Mouse (Mus musculus) heart, adult 8-10 months (tissue): ENCODE data around the gene Rraga. TPM values are rescaled to one million over a fixed set of nuclear protein-coding genes. Genes with fewer than 3 reads are reported as not detected.
A peak's percentile ranks its signal among the peaks of the same experiment; 100 is the strongest.

Experiments
- DNase-seq: peaks from one replicate; pipeline ENCODE4 v3.0.0; 2022; ENCODE audit warnings: low spot score
- total RNA-seq, 4 experiments: library from RNA; stranded (reverse); gene quantifications; 2 replicates each; pipeline ENCODE4 v1.2.4; 2022

The Rraga gene
- 10 to 100 TPM; 54.5 to 58.4 (median 57.6) TPM for total RNA-seq

- peak; percentile 94 for DNase-seq
Observed at GRCm38 (mm10) chr4:86575283-86575983, at the start of gene Rraga. Rraga (plus strand) TSS chr4:86575668.

- no peak for DNase-seq
Observed at GRCm38 (mm10) chr4:86527162-86528136, 48.0 kb upstream of the Rraga start.

- DNase-seq: no peak
Observed at GRCm38 (mm10) chr4:86529161-86529560, 46.3 kb upstream of the Rraga start.

GRCm38 (mm10) chr4:86533406-86534090, 41.9 kb upstream of the Rraga start:
- no peak for DNase-seq

- DNase-seq: no peak
Observed at GRCm38 (mm10) chr4:86534091-86534481, 41.4 kb upstream of the Rraga start.

GRCm38 (mm10) chr4:86537972-86538371, 37.5 kb upstream of the Rraga start:
- DNase-seq: peak; percentile 28

GRCm38 (mm10) chr4:86538936-86539335, 36.5 kb upstream of the Rraga start:
- no peak for DNase-seq

GRCm38 (mm10) chr4:86541573-86541972, 33.9 kb upstream of the Rraga start:
- DNase-seq: no peak

GRCm38 (mm10) chr4:86543999-86544398, 31.5 kb upstream of the Rraga start:
- no peak for DNase-seq

GRCm38 (mm10) chr4:86545615-86546014, 29.9 kb upstream of the Rraga start:
- DNase-seq: no peak

GRCm38 (mm10) chr4:86548332-86548731, 27.1 kb upstream of the Rraga start:
- DNase-seq: no peak

- peak; percentile 10 for DNase-seq
Observed at GRCm38 (mm10) chr4:86555035-86555707, 20.3 kb upstream of the Rraga start.

- no peak for DNase-seq
Observed at GRCm38 (mm10) chr4:86557371-86557770, 18.1 kb upstream of the Rraga start.

GRCm38 (mm10) chr4:86558228-86558627, 17.2 kb upstream of the Rraga start, which contains the start of gene Saxo1:
Saxo1 (minus strand) TSS chr4:86558328.
- DNase-seq: no peak

GRCm38 (mm10) chr4:86559006-86559405, 16.5 kb upstream of the Rraga start:
- DNase-seq: no peak

- DNase-seq: no peak
Observed at GRCm38 (mm10) chr4:86561061-86561460, 14.4 kb upstream of the Rraga start.

GRCm38 (mm10) chr4:86574939-86575282, 557 bp upstream of the Rraga start:
- no peak for DNase-seq

- DNase-seq: peak; percentile 6
Observed at GRCm38 (mm10) chr4:86576120-86576541, 663 bp downstream of the Rraga start.

- no peak for DNase-seq
Observed at GRCm38 (mm10) chr4:86576630-86577225, 1.3 kb downstream of the Rraga start.

GRCm38 (mm10) chr4:86580056-86580455, 4.6 kb downstream of the Rraga start:
- DNase-seq: no peak

- DNase-seq: no peak
Observed at GRCm38 (mm10) chr4:86580591-86580990, 5.1 kb downstream of the Rraga start.
